Mouse (Mus musculus) embryonic stem cell, embryonic (primary cell): Measurements from ENCODE around the gene Hyou1.

ENCODE experiments used
- CTCF ChIA-PET, 4 experiments: fragments of 300-600 bp in 2 of 4; fragments of 350-600 bp in 2 of 4; sonication (Branson Sonifier 250); formaldehyde crosslinking; loops; one replicate each; lab custom pipeline; 2022; ENCODE audit warnings: inconsistent platforms in 2 of 4; lab: Charles Lee
- POLR2A ChIA-PET, 4 experiments: fragments of 300-600 bp in 2 of 4; fragments of 350-600 bp in 2 of 4; sonication (Branson Sonifier 250); formaldehyde crosslinking; loops; one replicate each; lab custom pipeline; 2022; ENCODE audit warnings: antibody characterized with exemption in 4 of 4, inconsistent platforms in 1 of 4; lab: Charles Lee

Gene Hyou1

GRCm38 (mm10) chr9:44432577-44433185, 53.4 kb downstream of the Hyou1 start:
- ChIA-PET POLR2A (interaction anchor here (0.6 to 5.6 kb wide), 23 partner anchors 8 to 937 kb away, joined by 3 to 45 read pairs (median 4); partner anchors contain the start of genes Ccdc84 (in 2 of the 4), H2afx (in 1 of the 4), Slc37a4 (in 1 of the 4) and Trappc4 (in 1 of the 4)), CTCF (interaction anchor here (0.6 to 2.1 kb wide), 18 partner anchors 8 to 326 kb away, joined by 3 to 8 read pairs (median 3); partner anchors contain the start of genes Bcl9l (in 2 of the 4), Upk2 (in 2 of the 4), C1qtnf5 (in 1 of the 4) and Ccdc84 (in 1 of the 4))

GRCm38 (mm10) chr9:44435747-44436146, 56.5 kb downstream of the Hyou1 start:
- CTCF ChIA-PET, result interaction anchor here in 2 of 4 experiments (0.5 to 0.6 kb wide), 2 partner anchors 168 to 224 kb away, joined by 4 to 9 read pairs; no protein-coding TSS in a partner anchor
- POLR2A ChIA-PET, result interaction anchor here in 2 of 4 experiments (0.6 to 5.5 kb wide), 4 partner anchors 15 to 142 kb away, joined by 3 to 33 read pairs (median 3); no protein-coding TSS in a partner anchor

GRCm38 (mm10) chr9:44440961-44441360, 61.7 kb downstream of the Hyou1 start, which contains the start of gene Foxr1:
TSS of gene Foxr1 (minus strand) at chr9:44441136.
- ChIA-PET CTCF (interaction anchor here (0.7 to 1.8 kb wide), 12 partner anchors 8 to 366 kb away, joined by 3 to 16 read pairs (median 4); partner anchors contain the start of genes Upk2 (in 3 of the 4), Ccdc153 (in 1 of the 4) and H2afx (in 1 of the 4)), POLR2A (interaction anchor here in 3 of 4 experiments (0.6 to 1.7 kb wide), 28 partner anchors 10 to 176 kb away, joined by 3 to 20 read pairs (median 4); partner anchors contain the start of genes H2afx (in 3 of the 3), Hyou1 (in 2 of the 3), Ccdc84 (in 1 of the 3) and Upk2 (in 1 of the 3))
